Mouse (Mus musculus): Measurements from ENCODE around the gene Itln1.

Gene Itln1

DNA sequence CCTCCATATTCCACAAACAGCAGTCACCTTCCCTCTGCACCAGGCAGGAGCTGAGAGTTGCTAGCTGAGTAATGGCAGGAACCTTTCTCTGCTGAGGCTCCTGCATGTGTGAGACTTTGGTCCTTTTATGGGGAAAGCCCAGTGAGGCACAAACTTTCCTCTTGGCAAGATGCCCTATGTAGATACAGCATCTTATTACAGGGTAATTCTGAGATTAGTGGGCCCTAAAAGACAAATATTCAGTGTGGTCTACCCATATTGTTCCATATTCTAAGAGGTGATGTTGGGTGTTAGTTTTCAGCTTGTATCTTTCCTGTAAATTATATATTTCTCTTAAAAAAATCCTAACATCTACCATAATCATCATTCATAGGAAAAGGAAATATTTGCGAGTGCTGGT, at the start of gene Itln1:
Gene Itln1, minus strand, starts transcription at position 101 of the 400 bp plus-strand sequence.
- in situ Hi-C loops (cut with MboI; ENCODE audit: unreplicated experiment in 2 of 2): loop anchor here (25.0 kb wide), 3 partner anchors 1402 to 1852 kb away; no protein-coding TSS in a partner anchor

DNA sequence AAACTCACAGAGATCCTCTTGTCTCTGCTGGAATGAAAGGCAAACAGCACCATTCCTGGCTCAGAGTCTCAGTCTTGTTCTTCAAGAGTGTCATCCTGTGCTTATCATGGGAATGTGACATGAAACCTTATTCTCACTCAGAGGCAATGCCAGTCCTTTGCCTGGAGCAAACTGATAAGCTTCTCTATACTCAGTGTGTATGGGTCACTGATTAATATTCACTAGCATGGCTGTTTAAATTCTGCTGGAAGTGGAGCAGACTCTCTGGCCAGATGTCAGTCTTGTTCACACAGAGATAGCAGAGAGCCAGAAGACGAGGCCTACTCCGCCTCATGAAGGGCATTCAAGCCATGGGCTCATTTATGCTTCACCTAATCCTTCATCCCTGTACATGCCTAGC, 49.5 kb upstream of the Itln1 start:
- in situ Hi-C loops (cut with MboI; ENCODE audit: unreplicated experiment in 2 of 2): loop anchor here in 1 of 2 experiments (25.0 kb wide), 1 partner anchor 97 kb away; no protein-coding TSS in a partner anchor

DNA sequence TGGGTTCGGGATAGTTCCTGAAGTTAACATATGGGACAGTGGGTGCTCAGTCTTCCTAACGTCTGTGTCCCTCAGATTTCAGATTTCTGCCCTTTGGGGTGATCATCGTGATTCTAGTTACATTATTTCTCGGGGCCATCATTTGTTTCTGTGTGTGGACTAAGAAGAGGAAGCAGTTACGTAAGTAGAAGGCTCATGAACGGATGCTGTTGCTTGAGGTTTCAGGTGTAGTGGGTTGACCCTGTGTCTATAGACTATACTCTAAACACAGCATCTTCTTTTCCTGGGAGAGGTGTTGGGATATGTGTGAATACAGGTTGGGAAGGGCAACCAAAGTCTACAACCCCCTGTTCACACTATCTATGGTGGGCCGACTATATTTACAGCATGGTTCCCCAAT, 42.1 kb upstream of the Itln1 start:
- in situ Hi-C loops (cut with MboI; ENCODE audit: unreplicated experiment in 2 of 2): loop anchor here in 1 of 2 experiments (25.0 kb wide), 1 partner anchor 90 kb away; no protein-coding TSS in a partner anchor

DNA sequence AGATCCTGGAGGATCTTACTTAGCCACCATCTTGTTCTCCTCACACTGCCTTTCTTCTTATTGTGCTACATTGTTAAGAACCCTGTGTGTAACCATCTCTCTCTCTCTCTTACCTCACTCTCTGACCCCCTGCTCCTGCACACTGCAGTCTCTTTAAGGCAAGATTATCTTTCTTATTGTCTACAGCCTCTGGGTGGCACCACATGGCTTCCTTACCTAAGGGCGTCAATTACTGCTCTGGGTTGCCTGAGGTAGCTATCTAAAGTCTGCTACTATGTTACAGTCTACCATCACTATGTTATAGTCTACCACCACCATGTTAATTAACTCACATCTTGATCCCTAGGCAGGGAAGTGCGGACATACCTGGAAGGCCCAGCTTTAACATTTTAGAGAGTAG, 33.3 kb upstream of the Itln1 start:
- in situ Hi-C loops (cut with MboI; ENCODE audit: unreplicated experiment in 2 of 2): loop anchor here (5.0 to 25.0 kb wide), 4 partner anchors 36 to 1356 kb away; partner anchors contain the start of gene Uhmk1 (in 1 of the 2)

DNA sequence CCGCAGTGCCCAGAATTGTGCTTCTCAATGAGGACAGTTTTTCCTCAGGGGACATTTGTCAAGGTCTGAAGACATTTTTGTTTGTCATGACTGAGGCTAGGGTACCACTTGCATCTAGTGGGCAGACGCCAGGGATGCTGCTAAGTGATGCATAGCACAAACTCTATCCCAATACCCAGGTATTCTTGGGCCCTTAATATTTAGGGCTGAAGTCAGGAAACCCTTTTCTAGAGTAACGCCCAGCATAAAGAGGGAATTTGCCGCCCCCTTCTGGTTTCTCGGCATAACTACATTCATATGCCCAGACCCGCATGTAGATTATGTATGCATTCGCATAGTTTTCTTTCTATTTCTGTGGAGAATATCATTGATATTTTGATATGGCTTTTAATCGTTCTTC, 31.7 kb upstream of the Itln1 start:
- in situ Hi-C loops (cut with MboI; ENCODE audit: unreplicated experiment in 2 of 2): loop anchor here (5.0 to 25.0 kb wide), 4 partner anchors 34 to 1354 kb away; partner anchors contain the start of gene Uhmk1 (in 1 of the 2)

DNA sequence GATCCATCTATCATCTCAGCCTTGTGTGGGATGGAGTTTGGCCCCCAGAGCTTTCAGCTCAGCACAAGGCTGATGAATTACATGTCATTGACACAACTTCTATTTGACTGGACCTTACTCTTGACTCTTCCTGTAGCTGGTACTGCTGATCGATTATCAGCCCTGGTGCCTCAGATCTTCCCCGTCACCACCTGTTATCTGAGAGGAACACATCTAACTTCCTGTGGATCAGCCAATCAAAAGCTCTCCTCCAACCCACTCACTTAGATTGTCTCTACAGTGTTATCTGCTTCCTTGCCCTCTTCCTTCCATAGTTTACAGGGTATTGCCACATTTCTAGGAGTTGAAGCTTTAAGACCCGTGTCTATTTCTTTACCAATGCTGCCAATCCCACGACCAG, 30.8 kb upstream of the Itln1 start:
- in situ Hi-C loops (cut with MboI; ENCODE audit: unreplicated experiment in 2 of 2): loop anchor here (5.0 to 25.0 kb wide), 4 partner anchors 34 to 1354 kb away; partner anchors contain the start of gene Uhmk1 (in 1 of the 2)

DNA sequence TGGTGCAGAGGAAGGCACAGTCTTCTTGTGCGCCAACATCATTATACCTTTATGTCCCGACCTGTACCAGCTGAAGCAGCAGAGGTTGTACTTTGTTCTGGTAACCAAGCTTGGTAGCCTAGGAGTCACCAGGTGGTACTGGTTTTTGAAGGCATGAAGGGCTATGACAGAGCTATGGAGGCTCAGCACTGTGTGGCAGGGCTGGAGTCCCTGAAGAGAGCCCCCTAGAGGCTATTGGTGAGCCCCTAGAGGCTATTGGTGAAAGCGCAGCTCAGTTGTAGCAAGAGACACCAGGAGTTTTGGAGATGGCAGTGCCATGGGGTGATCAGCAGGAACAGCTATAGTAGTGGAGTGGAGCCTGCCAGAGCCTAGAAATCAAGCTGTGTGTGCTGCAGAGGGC, 29.2 kb upstream of the Itln1 start:
- in situ Hi-C loops (cut with MboI; ENCODE audit: unreplicated experiment in 2 of 2): loop anchor here (10.0 to 25.0 kb wide), 2 partner anchors 49 to 1352 kb away; partner anchors contain the start of gene Uhmk1 (in 1 of the 2)

DNA sequence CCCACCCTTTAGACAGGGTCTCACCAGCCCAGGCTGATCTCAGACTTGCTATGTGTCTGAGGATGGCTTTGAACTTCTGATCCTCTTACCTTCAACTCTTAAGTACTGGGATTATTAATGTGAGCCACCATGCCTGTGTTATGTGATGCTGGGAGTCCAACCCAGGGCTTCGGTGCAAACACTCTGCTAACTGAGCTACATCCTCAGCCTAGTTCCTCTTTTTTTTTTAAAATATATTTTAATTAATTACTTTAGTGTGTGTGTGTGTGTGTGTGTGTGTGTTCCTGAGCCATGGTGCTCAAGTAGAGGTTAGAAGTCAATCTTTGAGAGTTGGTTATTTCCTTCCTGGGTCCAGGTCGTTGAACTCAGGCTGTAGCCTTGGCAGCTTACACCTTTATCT, 27.9 kb upstream of the Itln1 start:
- in situ Hi-C loops (cut with MboI; ENCODE audit: unreplicated experiment in 2 of 2): loop anchor here (10.0 to 25.0 kb wide), 2 partner anchors 48 to 1351 kb away; partner anchors contain the start of gene Uhmk1 (in 1 of the 2)

DNA sequence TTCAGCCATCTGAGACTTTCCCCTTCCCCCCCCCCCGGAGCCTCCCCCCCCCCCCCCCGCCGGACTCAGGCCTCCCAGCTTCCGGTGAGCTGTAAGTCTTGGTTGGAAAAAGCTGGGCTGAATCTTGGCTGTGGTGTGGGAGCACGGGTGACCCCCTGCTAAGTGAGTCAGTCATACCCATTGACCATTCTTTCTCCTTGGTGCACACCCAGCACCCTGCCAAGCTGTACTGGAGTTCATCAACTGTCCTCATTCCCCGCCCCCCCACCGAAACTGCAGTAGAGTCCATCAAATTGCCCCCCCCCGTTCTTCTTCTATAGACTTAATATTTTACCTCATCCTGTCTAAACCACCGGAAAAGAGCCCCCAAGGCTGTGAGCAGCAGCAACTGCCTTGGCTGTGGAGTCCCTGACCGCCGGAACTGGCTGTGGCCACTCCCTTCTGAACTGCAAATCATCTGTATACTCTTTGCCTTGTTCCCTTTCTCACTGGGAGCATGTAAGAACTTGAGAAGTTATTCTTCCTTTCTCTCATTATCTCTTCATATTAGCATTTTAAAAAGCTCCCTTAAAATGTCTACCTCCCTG, 26.6 kb upstream of the Itln1 start:
- in situ Hi-C loops (cut with MboI; ENCODE audit: unreplicated experiment in 2 of 2): loop anchor here (10.0 to 25.0 kb wide), 2 partner anchors 47 to 1349 kb away; partner anchors contain the start of gene Uhmk1 (in 1 of the 2)

DNA sequence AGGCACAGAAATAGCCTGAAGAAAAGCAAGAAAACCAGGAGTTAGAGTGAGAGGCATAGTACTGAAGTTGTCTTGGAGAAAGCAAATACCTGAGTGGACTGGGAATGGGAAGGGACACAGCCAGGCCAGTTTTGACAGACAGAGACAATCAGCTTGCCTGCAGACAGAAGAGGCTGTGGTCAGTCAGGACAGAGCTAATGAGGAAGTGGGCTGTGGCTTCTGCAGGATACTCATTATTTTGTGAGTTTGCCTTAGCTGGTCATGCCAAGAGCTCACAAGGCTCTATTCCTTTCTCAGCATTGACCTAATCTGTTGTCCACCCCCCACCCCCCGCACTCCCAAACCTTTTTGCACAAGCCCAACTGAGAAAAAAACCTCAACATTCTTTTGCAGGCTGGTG, 26.1 kb upstream of the Itln1 start:
- in situ Hi-C loops (cut with MboI; ENCODE audit: unreplicated experiment in 2 of 2): loop anchor here (10.0 to 25.0 kb wide), 2 partner anchors 46 to 1349 kb away; partner anchors contain the start of gene Uhmk1 (in 1 of the 2)

DNA sequence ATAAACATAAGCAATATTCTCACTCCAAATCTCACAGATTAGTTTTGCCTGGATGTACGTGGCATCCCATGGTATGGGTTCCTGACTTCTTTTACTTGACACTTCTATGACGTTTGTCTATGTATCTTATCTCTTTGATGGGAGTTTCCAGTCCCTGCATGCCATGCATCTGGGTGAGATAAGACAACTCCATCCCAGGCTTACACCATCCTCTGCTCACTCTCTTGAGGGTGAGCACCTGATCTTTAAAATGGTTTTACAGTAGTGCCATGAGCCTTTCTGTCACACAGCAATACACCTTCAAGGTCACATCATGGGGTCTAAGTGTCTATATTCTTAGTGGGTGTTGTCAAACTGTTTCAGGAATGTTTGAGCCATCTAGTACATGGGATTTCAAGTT, 25.2 kb upstream of the Itln1 start:
- in situ Hi-C loops (cut with MboI; ENCODE audit: unreplicated experiment in 2 of 2): loop anchor here (10.0 to 25.0 kb wide), 2 partner anchors 45 to 1348 kb away; partner anchors contain the start of gene Uhmk1 (in 1 of the 2)

DNA sequence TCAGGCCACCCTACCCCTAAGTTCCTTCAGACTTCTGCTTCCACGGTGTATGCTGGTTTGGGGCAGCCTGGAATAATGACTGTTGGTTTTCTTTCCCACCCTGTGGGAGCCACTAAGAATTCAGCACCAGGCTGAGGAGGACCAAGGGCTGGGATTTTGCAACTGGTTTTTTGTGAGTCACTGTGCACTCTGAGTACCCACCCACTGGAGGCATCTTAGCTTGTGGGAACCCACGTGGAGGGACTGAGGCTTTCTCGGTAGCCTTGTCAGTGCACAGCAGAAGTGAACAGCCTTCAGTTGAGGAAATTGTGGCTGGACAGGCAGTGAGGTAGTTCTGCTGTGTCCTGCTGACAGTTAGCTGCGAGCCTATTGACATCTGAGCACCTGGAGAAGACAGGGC, 23.8 kb upstream of the Itln1 start, which contains the start of gene Cd244a:
Gene Cd244a, plus strand, starts transcription at position 296 of the 400 bp plus-strand sequence.
- in situ Hi-C loops (cut with MboI; ENCODE audit: unreplicated experiment in 2 of 2): loop anchor here in 1 of 2 experiments (25.0 kb wide), 1 partner anchor 1347 kb away; the partner anchor contains the start of gene Uhmk1

DNA sequence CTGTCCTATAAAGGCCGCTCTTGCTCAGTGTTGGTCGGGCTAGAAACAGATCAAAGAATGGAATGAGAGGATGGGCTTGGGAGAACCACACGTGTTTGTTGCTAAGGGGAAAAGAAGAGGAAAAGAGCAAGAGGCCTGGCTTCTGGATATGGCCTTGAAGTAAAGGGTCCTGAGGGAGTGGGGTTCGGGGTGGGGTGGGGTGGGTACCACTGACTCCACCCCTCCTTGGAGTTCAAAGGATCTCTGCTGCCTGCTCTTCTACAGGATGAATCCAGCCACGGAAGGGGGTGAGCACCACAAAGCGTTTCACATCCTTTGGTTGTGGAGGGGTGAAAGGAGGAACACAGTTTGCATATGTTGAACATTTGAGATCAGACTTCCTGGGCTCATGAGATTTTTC, 23.3 kb upstream of the Itln1 start:
- in situ Hi-C loops (cut with MboI; ENCODE audit: unreplicated experiment in 2 of 2): loop anchor here in 1 of 2 experiments (25.0 kb wide), 1 partner anchor 1346 kb away; the partner anchor contains the start of gene Uhmk1

DNA sequence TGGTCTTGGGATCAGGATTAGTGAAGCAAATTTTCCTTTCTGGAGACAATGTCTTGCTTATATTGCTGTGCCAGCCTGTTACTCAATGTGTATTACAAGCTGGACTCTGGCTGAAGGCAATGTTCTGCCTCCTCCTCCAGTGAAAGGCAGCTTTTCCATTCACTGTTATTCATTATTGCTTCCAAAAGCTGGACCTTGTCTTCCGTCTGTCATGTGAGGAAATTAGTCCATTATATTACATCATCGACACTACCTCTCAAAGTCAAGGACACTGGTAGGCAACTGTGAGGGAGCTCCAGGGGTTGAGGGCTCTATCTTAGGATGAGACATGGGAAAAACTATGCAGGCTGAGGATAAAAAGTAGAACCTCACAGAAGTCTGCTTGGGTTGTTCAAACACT, 21.3 kb upstream of the Itln1 start:
- in situ Hi-C loops (cut with MboI; ENCODE audit: unreplicated experiment in 2 of 2): loop anchor here in 1 of 2 experiments (25.0 kb wide), 1 partner anchor 1344 kb away; the partner anchor contains the start of gene Uhmk1

DNA sequence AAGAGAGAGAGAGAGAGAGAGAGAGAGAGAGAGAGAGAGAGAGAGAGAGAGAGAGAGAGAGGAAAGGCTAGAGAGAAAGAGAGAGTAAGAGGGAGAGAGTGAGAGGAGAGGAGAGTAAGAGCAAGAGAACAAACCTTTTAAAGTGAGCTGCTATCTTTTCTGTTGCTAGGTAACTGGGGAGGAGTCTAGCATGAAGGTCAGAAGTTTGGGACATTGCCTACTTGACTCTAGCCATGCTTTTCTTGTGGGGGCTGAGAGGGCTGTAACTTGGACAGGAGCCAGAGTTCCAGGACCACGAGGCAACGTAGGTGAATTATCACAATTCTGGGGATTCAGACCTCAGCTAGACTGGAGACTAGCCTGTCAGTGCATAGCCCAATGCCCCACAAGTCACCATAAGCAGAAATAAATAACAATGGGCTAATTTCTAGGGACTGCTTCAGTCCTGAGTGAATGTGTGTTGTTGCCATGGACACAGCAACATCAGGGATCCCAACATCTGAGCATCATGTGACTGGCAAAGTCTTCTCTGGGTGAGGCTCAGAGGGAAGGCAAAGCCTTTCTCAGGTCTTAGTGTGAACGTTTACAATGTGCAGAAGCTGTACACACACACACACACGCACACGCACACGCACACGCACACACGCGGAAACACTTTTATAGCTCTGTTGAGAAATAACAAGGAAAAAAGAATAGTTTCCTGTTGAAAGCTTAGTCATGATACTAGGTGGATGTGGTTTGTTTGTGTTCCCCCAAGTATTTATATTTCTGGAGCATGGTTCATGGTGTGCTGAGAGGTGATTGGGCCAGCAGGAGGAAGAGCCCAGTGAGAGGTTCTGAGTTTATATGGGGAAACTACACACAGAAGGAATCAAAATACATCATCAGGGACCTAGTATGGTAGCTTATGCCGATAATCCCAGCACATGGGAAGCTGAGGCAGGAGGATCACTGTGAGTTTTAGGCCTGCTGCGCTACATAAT, 18.6 kb upstream of the Itln1 start:
- in situ Hi-C loops (cut with MboI; ENCODE audit: unreplicated experiment in 2 of 2): loop anchor here in 1 of 2 experiments (25.0 kb wide), 1 partner anchor 1341 kb away; the partner anchor contains the start of gene Uhmk1

DNA sequence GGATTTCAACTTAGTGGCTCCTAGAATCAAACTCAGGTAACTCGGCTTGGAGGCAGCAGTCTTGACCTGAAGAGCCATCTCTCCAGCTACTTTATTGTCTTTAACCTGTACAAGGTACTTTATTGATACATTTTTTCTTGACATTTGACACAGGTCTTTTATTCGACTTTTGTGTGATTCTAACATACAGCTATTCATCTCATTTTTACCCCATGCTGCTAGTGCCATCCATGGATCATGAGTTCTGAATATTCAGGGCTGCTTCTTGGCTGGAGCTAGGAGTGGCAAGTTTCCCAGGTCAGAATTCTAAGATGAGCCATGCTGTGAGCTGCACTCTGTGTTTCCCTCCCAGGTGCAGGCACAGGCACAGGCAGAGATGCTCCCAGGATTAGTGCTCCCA, 17.1 kb upstream of the Itln1 start:
- in situ Hi-C loops (cut with MboI; ENCODE audit: unreplicated experiment in 2 of 2): loop anchor here in 1 of 2 experiments (25.0 kb wide), 1 partner anchor 1340 kb away; the partner anchor contains the start of gene Uhmk1

DNA sequence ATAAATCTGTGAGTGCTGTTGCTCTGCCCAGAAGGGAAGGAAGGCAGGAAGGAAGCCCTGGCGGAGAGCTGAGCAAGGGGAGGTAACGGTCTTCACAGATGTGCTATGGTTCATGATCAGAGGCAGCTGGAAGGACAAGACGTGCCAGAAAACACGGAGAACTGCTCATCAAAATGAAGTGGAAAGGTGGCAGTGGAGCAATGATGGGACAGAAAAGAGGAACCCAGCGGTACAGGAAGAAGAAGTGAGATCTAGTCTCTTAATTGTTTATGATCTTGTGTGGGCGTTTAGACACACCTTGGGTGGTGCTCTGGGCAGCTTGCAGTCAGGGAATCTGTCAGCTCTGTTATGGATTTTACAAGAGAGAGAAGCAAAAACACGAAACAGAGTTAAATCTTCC, 16.2 kb upstream of the Itln1 start:
- in situ Hi-C loops (cut with MboI; ENCODE audit: unreplicated experiment in 2 of 2): loop anchor here in 1 of 2 experiments (25.0 kb wide), 1 partner anchor 1339 kb away; the partner anchor contains the start of gene Uhmk1

DNA sequence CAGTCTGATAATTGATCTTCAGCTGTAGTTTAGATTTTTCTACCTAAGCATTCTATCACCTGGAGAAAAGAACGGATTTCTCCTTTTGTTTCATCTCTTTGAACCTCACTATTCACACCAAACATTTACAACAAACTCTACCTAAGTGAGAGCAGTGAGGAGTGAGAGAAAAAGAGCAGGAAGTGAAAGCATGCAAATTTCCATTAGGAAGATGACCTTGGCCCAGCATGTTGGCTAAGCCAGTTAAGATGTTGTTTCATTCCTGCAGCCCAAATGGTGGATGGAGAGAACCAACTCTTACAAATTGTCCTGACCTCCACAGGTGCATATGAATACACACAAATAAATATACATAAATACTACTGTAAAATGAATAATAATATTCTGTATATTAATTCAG, 5.6 kb upstream of the Itln1 start:
- in situ Hi-C loops (cut with MboI; ENCODE audit: unreplicated experiment in 2 of 2): loop anchor here (25.0 kb wide), 3 partner anchors 1397 to 1847 kb away; no protein-coding TSS in a partner anchor

DNA sequence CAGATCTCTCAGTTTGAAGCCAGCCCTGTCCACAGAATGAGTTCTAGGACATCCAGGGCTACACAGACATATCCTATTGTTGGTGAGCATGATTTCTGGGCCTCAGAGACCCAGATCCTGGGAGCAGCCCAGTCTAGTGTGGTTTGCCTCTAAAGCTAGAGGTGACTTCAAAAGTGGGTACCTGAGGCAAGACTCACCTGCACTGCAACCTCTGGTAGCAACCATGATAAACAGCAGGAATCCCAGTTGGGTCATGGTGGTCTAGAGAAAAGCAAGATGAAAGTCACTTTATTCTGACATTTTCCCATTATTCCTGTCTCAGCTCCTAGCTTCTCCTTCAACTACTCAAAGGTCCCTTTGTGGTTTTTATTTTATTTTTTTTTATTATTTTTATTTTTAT, 537 bp downstream of the Itln1 start:
- in situ Hi-C loops (cut with MboI; ENCODE audit: unreplicated experiment in 2 of 2): loop anchor here (5.0 to 25.0 kb wide), 4 partner anchors 33 to 1853 kb away; no protein-coding TSS in a partner anchor

DNA sequence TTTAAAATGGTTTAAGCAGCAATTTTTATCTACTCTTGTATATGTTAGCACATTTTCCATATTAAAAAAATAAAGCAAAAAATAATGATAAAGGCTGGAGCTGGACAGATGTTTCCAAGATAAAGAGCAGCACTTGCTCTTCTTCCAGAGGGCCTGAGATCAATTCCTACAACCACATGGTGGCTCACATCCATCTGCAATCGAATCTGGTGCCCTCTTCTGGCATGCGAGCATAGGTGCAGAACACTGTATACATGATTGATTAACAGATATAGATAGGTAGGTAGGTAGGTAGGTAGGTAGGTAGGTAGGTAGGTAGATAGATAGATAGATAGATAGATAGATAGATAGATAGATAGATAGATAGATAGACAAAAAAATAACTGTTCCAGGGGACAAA, 2.3 kb downstream of the Itln1 start:
- in situ Hi-C loops (cut with MboI; ENCODE audit: unreplicated experiment in 2 of 2): loop anchor here (5.0 to 25.0 kb wide), 4 partner anchors 34 to 1854 kb away; no protein-coding TSS in a partner anchor
